Mouse (Mus musculus) inflammation-experienced regulatory T-cells, adult 6 months (primary cell): ENCODE data around the gene Rgs21. TPM values are rescaled to one million over a fixed set of nuclear protein-coding genes. Genes with fewer than 3 reads are reported as not detected.
A peak's percentile ranks its signal among the peaks of the same experiment; 100 is the strongest.

Experiments used
- ATAC-seq: one replicate; pipeline ENCODE4 v1.8.0; 2017
- polyA plus RNA-seq, 3 experiments: library from polyadenylated mRNA; unstranded; fragments of 100-300 nt; shearing (Covaris generic); gene quantifications; one replicate each; pipeline ENCODE4 v1.2.1; 2017

Gene Rgs21
- polyA plus RNA-seq = not detected

DNA sequence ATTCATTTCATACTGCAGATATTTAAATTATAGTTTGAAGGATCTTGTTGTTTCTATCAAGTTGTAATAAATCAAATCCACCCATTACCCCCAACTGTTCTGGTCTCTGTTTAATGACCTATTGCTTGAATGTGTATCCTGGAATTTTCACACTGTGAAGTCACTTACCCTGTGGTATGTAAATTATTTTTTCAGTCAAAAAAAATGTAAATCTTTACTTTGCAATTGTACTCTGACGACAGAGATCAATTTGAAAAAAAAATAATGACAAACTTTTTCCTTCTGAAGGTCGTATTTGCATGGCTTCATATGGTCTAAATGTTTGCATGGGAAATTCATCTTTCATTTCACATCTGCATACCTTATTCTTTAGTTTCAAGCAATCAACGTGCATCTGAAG lies at the start of gene Rgs21:
Gene Rgs21 (minus strand): TSS at position 101 of the 400 bp plus-strand sequence.
- no peak for ATAC-seq

DNA sequence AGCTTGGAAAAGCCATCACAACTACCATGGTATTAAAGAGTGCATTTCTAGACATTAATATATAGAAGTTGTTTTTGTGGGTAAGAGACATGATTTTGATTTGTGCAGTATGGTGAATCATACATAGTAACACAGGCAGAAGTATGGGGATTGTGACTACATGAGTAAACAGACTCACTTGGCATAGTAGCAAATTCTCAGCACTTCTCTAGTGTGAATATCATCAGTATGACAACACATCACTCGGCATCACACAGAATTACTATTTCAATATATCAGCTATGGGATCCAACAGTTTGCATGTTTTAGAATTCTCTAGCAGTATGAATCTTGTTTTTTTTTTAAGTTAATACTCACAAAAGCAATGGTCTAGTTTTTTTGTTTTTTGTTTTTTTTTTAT lies 36.6 kb upstream of the Rgs21 start:
- no peak for ATAC-seq

DNA sequence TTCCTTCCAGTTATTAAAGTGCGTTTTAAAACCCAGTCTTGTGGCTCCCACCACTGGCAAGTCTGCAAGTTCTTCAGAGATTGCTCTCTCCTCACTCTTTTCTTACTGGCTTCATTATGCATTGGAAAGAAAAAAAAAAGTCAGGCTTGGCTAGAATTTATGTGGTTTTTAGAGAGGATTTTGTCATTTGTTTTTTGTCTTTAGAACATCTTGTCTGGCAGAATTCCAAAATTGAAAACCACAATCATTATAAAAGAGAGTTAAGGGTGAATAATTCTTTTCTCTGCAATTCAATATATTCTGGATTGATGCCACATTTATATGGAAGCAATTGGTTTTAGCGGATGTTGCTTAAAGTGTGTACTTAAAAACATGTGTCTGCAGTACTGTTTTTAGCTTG lies 35.5 kb upstream of the Rgs21 start:
- ATAC-seq = no peak

DNA sequence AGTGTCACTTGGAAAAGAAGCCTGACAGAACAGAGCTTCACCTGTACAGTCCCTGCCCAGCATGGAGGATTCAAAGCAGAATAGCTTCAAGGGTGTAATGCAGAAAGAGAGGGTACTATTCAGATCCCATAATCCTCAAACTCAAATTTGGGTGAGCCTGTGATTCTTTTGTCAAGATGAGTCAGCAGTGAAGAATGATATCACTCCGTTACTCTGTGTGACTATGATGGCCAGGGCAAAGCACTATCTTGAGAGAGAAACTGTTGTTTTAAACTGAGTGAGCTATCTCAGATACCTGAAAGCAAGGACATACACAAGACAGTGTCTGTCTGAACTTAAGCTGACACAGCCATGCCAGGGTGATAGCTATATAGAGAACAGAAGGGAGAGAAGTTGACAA lies 11.9 kb upstream of the Rgs21 start:
- no peak for ATAC-seq

DNA sequence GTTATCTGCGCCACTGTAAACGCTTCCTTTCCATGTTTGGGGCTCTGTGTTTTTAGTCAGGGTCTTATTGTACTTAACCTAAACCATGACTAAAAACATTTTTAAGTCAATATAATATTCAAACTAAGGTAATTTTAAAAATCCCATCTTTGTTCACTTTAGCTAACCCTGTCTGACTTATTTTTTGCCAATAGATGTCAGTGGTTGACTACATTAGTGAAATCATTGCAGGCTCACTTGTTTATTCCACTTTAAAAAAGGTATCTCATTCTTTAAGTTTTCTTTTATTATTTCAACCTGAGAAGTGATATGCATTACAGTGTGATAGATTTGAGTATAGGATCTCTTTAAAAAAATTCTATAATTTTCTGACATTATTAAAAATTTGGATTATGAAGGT lies 5.5 kb upstream of the Rgs21 start:
- no peak for ATAC-seq

DNA sequence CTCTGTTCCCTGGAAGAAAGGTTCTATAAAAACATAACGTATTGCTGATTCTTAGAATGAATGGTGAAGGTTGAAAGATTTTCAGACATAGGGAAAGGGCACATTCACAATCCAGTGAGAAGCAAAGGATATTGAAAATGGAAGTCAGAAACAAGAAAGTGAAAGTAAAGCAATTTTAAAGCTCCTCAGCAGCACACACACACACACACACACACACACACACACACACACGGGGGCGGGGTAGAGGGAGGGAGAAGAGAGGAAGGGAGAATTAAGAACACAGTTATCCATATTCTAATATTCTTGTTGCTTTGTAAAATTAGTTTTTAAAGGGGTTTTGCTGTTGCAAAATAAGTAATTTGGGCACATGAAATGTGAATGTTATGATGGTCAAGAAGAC lies 2.4 kb upstream of the Rgs21 start:
- ATAC-seq = peak; percentile 67

DNA sequence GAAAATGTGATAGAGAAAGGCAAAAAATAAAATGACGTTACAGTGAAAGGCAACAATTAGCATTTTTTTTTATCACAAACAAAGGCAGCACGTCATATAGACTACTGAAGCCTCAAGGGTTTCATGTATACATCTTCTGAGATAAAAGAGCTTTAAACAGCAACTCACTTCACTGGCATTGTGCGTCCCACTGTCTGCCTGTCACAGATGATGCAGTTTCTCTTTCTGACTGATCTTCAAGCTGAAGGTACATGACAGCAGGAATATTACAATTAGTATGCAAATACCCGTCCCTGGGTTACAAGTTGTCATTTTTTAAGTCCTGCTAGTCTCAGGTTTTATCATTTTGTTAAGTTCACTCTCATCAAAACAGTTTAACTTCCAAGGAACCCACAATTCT lies 22.3 kb downstream of the Rgs21 start:
- ATAC-seq = no peak

DNA sequence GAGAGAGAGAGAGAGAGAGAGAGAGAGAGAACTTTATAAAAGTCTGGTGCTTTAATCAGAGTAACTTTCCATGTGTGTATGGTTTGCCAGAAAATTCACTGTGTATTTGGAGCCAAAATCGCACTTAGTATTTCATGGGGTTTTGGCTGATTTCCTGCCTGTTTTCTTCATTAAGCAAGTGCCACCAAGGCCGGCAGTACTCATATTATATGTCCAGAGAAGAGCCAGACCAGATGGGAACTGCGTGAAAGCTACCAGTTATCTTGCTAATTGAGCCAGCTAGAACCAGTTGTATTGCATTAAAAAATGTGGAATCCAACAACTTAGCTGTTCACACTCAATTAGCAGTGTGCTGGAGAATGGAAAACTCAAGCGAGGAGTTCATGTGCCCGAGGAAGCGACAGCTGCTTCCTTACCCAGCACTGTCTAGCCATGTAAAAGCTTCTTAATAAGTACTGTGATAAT lies 22.9 kb downstream of the Rgs21 start:
- ATAC-seq = no peak

DNA sequence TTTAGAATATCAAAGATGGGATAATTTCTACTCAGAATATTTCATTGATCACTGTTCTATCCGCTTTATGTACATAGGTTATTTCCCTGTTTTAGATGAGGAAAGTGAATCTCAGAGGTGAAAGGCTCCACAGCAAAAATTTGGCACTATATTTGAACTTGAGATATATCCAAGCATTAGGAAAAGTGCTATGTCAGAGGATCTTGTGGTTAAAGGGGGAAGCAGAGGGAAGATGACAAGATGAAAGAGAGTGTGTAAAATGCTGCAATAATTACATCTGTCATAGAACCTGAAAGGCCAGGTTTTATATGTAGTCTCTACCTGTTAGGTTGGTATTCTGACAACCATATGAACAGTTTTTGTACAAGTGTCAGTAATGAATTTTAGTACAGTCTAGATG lies 35.7 kb downstream of the Rgs21 start:
- ATAC-seq = no peak

DNA sequence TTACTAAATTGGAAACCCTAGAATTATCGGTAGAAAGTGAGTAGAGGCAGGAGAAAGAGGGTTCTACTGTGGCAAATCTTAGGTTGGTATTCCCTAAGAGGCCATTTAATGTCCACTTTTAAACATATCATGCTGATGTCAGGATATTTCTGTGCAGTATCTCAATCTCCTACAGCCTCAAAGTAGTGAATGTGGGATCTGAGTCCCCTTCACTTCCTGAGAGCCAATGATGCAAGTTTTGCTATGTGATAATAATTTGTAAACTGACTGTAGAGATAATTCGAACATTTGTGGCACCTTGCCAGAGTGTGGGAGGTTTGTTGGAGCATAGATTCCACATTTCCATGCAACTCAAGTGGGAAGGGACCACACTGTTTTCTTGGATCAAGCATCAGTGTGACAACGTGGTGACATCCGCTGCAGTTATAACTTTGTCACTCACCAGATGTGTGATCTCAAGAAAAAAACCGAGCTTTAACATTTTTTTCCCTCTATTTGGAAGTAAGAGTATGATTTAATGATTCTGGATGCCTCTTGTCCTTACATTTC lies 49.5 kb downstream of the Rgs21 start:
- no peak for ATAC-seq

DNA sequence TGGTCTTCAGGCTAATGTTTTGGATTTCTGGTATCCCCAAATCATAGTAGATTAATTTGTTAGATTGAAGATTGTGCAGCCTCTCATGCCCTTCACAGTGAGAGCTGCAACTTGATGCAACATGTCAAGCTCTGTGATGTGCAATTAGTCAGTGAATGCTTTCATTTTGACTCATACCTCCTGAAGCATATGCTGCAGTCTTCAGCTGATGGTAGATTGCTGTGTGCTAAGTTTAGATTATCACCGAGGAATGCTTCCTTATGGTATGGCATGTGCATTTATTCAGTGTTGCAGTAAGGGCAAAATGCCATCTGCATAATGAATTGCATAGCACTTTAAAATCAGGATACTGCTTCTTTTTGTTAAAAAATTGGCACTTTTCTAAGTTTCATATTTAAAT lies 65.2 kb downstream of the Rgs21 start:
- ATAC-seq = no peak

DNA sequence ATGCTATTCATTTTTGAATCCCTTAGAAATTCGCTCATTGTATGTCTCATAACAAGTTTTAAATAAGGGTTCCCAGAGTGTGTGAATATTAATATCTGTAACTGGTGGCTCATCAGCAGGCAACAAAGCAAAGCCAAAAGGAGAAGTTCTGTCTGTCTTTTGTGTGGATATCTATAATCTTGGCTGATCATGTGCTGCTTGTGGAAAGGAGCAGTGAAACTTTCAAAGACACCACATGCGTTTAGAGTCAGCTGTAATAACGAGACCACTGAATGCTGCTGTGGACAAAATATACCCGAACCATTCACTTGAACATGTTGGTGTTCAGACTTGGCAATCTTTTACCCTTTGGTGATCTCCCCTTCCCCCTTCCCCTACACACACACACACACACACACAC lies 67.0 kb downstream of the Rgs21 start:
- no peak for ATAC-seq

DNA sequence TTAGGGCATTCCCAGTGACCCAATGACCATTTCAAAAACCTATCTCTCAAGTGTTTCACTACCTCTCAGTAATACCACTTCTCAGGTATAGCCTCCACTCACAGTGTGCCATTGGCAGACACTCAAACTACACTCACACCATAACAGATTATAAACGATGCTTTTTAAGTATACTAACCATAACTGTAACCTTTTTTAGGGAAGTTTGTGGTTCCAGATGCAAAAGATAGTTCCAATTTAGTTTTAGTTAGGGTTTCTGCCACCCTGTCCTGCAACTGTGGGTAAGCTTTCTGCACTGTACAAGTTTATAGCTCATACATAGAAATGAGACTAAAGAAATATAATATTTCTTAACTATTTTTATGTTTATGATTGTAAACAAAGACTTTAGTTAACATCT lies 67.7 kb downstream of the Rgs21 start:
- no peak for ATAC-seq

DNA sequence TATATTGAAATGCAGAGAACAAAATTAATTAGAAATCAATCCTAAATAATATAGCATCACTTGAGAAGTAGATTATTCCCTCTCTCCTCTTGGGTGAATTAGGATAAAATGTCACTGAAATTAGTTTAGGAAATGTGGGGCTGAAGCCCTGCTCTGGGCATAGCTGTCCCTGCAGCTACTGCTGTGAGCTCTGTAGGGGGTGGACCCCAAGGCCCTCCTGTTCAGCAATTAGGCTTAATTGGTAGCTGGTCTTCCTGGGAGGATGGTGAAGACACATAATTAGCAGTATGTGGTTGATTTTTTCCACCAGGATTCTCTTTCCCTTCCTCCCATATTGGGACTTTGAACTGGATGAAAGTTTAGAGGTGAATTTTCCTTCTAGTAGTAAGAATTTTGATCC lies 68.7 kb downstream of the Rgs21 start:
- ATAC-seq = no peak

DNA sequence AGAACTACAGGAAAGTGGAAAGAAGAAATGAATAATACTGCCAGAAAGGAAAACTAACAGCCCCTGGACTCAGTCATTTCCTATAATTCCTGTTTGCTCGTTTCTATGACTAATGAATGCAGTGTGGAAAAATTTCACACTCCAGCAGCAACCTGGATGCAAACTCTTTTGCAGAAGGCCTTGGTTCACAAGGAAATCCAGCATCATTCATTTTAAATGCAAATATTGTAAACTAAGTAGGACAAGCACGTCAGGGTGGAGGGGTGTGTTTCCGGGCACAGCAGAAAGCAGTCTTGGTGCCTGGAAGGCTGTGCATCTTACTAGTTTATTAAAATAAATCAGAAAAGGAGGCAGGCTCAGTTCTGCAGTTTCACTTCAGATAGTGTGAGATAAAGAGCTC lies 69.4 kb downstream of the Rgs21 start:
- ATAC-seq = no peak

DNA sequence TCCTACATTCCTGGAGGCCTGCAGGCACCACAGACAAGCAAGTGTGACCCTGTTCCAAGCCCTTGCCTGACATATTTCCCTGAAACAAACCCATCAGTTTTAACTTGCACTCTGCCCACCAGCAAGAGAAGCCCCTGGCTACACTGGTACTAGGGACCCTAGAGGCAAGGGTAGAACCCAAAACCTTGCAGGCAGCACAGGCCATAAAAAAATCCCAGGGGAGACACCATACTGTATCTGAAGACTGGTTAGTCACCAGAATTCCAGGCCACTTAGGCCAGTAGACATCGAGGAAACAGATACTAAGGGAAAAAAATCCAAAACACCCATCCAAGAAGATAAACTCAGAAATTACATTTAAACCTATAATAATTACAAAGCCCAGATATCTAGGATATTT lies 74.1 kb downstream of the Rgs21 start:
- no peak for ATAC-seq

DNA sequence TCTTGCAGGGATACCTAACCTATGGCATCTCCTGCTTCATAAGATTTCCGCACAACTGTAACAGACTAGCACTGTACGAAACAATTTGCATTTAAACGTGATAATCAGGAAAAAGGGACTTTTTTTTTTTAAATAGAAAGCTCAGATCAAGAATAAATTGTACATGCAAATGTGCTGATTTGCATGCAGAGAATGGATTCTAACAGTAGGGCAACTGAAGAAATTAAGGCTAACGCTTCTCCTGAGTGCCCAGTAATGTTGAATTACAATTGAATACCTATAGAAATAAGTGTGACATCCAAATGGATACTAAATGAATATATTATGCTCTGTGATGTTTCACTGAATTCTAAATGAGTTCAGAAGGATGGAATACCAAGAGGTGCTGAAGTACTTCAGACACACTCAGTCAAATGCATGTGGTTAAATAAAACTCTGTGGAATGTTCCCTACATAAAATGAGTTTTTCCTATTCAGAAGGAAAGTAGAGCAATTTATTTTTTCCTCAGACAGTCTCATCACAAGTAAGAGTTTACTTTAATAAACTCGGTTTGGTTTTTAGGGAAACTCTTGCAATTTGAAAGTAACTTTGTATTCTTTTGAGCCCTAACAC lies 79.1 kb downstream of the Rgs21 start:
- ATAC-seq = no peak

Other genes with a start within 250 kb of the Rgs21 start
- gene Rgs18, start 207.8 kb upstream of the Rgs21 start, polyA plus RNA-seq = under 1 TPM in 1 of 3 experiments, not detected in 2; 0.35 TPM